Mouse (Mus musculus) left cerebral cortex, postnatal 4 days (tissue): Measurements from ENCODE around the gene Tsnaxip1. TPM values are rescaled to one million over a fixed set of nuclear protein-coding genes. Genes with fewer than 3 reads are reported as not detected.
"Not testable (repeated sequence)": the region's sequence is repeated elsewhere in the genome, so short reads cannot be mapped to it uniquely, and the experiment has no call there.

ENCODE experiments used
- DNase-seq: peaks from one replicate; pipeline ENCODE4 v3.0.0-alpha.2; 2022
- intact Hi-C: fragments of 180-260 bp; cut with DNase I; formaldehyde crosslinking; loops from one replicate; pipeline ENCODE4 v1.15.1; 2025
- total RNA-seq, 2 experiments: library from RNA; stranded (reverse); gene quantifications; 2 replicates each; pipeline ENCODE4 v1.2.3; 2021

Gene Tsnaxip1
- total RNA-seq, 2 experiments from 2014 or later = 0.26 to 0.50 TPM

- no peak for DNase-seq
- intact Hi-C loops = no loop called here
These were observed 15.0 kb upstream of the Tsnaxip1 start for GRCm38 (mm10) chr8:105812511-105812910.

GRCm38 (mm10) chr8:105813241-105813640 lies 14.3 kb upstream of the Tsnaxip1 start:
- intact Hi-C loops = no loop called here
- no peak for DNase-seq

GRCm38 (mm10) chr8:105819659-105820058 lies 7.9 kb upstream of the Tsnaxip1 start:
- no peak for DNase-seq
- intact Hi-C loops = no loop called here

DNA sequence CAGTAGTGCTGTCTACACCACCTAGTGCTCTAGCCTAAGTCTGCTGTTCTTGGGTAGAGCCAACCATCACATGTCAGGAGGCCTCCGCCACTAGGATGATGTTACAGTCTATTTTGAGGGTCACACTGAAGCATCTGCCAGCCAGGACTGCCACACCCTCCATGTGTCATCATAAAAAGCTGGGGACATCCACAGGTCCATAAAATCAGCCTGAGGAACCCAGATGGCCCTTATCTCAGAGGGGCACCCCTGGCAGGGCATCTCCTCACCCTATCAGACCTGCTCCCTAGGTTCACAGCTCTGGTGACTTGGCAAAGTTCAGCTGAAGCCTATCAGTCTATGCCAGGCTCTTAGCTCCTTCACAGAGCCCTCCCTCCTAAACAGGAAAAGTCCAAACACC lies 6.6 kb upstream of the Tsnaxip1 start:
- intact Hi-C loops = no loop called here
- no peak for DNase-seq

DNA sequence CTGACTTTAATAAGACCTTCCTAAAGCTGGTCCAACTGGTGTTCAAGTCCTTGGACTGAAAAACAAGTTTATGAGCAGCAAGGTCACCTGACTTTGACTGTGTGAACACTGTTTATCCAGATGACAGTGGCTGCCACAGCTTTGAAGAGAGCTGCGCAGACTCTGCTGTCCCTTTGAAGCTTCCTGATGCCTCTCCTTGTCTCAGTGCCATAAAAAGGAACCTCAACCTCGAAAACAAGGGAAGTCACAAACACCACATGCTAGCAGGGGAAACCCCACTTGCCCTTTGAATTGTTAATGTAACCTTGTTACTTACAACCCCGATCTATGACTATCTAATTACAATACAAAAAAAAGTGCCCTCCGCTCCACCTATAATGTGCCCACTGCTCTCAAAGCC lies 2.0 kb upstream of the Tsnaxip1 start:
- intact Hi-C loops = no loop called here
- no peak for DNase-seq

GRCm38 (mm10) chr8:105826379-105826778 lies 1.2 kb upstream of the Tsnaxip1 start:
- intact Hi-C loops = no loop called here
- DNase-seq = no peak

DNA sequence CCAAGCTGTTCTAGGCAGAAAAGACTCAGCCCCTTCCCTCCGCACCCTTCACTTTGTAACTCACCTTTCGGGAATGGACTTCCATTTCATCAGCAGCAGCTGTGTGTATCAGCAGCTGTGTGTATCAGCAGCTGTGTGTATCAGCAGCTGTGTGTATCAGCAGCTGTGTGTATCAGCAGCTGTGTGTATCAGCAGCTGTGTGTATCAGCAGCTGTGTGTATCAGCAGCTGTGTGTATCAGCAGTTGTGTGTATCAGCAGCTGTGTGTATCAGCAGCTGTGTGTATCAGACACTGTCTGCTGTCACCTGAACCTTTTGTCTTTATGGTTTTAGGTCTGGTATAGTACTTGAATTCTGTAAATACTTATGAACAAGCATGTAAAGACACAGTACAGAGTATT lies 6.2 kb downstream of the Tsnaxip1 start:
- DNase-seq, intact Hi-C loops: not testable (repeated sequence)

DNA sequence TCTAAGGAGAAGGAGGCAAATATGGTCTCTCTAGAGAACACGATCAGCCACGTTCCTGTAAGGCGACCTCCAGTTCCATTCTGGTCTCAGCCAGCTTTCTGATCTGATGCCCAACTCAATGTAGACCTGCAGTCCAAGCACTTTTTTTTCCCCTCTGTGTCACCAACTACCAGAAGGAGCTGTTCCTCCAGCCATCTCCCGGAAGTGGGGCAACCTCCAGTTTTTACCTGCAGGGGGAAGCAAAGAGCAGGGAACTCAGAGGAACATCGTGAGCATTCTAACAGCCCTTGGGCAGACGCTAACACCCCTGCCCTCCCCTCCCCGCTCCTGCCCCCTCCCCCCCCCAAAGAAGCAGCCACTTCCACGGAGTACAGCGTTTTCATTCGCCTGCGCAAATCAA lies 7.8 kb downstream of the Tsnaxip1 start:
- DNase-seq = peak; percentile 45
- intact Hi-C loops = no loop called here

GRCm38 (mm10) chr8:105836991-105837390 lies 9.5 kb downstream of the Tsnaxip1 start:
- intact Hi-C loops = no loop called here
- no peak for DNase-seq

GRCm38 (mm10) chr8:105839209-105839608 lies 11.7 kb downstream of the Tsnaxip1 start:
- intact Hi-C loops = no loop called here

GRCm38 (mm10) chr8:105846678-105847077 lies 19.1 kb downstream of the Tsnaxip1 start:
- DNase-seq = no peak
- intact Hi-C loops = no loop called here

More at GRCm38 (mm10) chr8:105839209-105839608, 11.7 kb downstream of the Tsnaxip1 start:
- no peak for DNase-seq

DNA sequence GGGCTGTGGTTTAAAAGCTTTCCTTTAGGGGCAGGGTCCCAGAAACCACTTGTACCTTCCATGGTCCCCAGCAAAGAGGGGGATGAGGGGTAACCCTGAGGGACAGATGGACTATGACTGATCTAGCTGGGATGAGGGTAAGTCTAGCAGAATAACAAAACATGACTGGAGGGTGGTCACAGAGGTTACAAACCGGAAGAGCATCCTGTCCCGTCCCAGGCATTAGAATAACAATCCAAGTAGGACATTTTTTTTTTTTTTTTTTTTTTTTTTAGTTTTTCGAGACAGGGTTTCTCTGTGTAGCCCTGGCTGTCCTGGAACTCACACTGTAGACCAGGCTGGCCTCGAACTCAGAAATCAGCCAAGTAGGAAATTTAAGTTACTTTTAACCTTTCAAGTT lies 22.5 kb downstream of the Tsnaxip1 start:
- DNase-seq = no peak
- intact Hi-C loops = no loop called here

DNA sequence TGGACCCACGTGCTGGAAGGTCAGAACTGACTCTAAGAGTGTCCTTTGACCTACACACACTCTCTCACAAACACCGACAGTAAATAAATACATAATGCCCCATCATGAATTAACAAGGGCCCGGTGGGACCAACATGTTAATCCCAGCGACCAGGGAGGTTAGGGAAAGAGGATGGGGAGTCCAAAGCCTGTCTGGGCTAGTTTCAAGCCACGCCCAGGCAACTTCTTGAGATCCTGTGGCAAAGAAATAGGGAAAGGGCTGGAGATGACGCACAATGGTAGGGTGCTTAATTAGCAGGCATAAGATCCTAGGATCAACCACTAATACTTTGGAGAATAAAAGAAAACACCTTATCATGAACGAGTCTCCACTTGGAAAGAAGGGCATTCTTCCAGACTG lies 23.1 kb downstream of the Tsnaxip1 start:
- intact Hi-C loops = no loop called here
- DNase-seq = no peak

DNA sequence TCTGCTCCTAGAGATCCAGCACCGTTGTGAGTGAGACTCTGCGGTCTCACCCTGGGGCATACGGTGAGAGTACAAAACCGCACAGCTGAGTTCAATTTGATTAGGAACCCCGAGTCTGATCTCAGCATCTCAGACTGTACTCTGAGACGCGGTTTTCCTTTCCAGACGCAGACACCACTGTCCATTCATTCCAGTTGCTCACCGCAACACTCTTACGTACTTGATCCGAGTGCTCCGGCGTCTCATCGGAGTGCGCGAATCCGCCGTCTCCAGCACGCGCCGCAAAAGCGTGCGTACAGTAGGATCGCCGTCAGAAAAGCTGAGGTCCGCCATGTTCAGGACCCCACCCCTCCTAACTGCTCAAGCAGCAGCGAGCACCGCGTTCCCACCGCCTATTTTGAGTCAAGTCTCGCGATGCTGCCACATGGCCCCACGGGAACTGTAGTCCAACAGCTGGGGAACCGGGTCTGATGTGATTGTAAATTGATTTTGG lies 24.2 kb downstream of the Tsnaxip1 start:
- intact Hi-C loops = no loop called here
- DNase-seq = peak; percentile 95

- no peak for DNase-seq
These were observed 24.7 kb downstream of the Tsnaxip1 start for GRCm38 (mm10) chr8:105852146-105852729.

GRCm38 (mm10) chr8:105853178-105853577 lies 25.6 kb downstream of the Tsnaxip1 start, which contains the start of gene Cenpt:
TSS of gene Cenpt (minus strand) at chr8:105853278.
- intact Hi-C loops = no loop called here
- no peak for DNase-seq

More at GRCm38 (mm10) chr8:105852146-105852729, 24.7 kb downstream of the Tsnaxip1 start:
- intact Hi-C loops = no loop called here

DNA sequence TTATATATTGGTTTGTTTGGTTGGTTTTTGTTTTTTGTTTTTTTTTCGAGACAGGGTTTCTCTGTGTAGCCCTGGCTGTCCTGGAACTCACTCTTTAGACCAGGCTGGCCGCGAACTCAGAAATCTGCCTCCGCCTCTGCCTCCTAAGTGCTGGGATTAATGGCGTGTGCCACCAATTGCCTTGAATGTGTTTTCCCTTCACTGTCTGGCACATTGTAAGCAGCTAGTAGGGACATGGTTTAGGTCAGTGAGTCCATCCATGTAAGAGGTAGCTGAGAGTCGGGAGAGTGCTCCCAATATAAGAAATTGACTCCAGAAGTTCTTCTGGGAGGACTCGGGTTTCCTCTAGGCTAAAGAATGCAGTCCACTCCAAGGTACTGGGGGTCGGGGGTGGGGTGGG lies 26.8 kb downstream of the Tsnaxip1 start:
- no peak for DNase-seq

DNA sequence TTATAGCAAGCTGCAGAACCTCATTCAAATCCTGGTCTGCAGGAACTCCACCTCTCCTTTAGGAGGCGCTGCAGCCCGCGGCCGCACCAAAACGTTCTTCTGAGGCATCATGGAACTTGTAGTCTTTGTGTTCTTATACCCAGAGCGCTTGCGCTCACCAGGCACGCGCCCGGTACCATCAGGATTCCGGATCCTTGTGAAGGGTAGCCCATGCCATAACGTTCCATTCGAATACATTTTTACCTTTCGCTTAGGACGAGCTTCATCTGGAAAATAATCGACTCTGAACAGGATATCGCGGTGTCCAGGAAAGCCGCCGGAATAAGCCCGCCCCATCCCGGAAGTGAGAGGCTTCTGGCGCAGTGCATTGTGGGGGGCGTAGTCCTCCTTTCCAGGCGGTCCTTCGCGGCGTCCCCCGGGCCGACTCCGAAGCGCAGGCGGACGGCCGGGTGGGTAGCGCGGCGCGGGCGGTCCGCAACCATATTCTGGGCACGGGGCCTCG lies 27.2 kb downstream of the Tsnaxip1 start, which contains the start of gene Thap11:
Thap11 (plus strand) TSS at position 418 of the 502 bp plus-strand sequence.
- peak; percentile 94 for DNase-seq

More for the DNA sequence above, 26.8 kb downstream of the Tsnaxip1 start:
- intact Hi-C loops = no loop called here

DNA sequence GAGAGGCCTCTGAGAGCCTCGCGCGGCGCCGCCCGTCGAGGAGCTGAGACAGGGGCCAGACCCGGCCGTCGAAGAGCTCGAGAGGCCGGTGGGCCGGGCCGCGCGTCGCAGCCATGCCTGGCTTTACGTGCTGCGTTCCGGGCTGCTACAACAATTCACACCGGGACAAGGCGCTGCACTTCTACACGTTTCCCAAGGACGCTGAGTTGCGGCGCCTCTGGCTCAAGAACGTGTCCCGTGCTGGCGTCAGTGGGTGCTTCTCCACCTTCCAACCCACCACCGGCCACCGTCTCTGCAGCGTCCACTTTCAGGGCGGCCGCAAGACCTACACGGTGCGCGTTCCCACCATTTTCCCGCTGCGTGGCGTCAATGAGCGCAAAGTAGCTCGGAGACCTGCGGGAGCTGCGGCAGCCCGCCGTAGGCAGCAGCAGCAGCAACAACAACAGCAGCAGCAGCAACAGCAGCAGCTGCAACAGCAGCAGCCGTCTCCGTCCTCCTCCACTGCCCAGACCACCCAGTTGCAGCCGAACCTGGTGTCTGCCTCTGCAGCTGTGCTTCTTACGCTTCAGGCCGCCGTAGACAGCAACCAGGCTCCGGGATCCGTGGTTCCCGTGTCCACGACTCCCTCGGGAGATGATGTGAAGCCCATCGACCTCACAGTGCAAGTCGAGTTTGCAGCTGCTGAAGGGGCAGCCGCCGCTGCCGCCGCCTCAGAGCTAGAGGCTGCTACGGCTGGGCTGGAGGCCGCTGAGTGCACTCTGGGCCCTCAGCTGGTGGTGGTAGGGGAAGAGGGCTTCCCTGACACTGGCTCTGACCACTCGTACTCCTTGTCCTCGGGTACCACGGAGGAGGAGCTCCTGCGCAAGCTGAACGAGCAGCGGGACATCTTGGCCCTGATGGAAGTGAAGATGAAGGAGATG lies 28.0 kb downstream of the Tsnaxip1 start:
- peak; percentile 39 for DNase-seq
- intact Hi-C loops = no loop called here

More for the DNA sequence above, 27.2 kb downstream of the Tsnaxip1 start, which contains the start of gene Thap11:
- intact Hi-C loops = no loop called here

GRCm38 (mm10) chr8:105856168-105856835 lies 28.8 kb downstream of the Tsnaxip1 start:
- intact Hi-C loops = no loop called here
- DNase-seq = no peak

GRCm38 (mm10) chr8:105858495-105858894 lies 31.0 kb downstream of the Tsnaxip1 start:
- DNase-seq = no peak
- intact Hi-C loops = no loop called here
